Mouse (Mus musculus): ENCODE results near the gene Mbnl2. TPM values are rescaled to one million over a fixed set of nuclear protein-coding genes. Genes with fewer than 3 reads are reported as not detected.

The Mbnl2 gene
- polyA plus RNA-seq, 1 experiment: 24.6 TPM

GRCm38 (mm10) chr14:120278290-120279244, 3.1 kb downstream of the Mbnl2 start:
- Histone ChIP-seq H3K4me1 (ENCODE audit: control insufficient read depth, insufficient read depth, low read length) (peaks cover 1% of the 10 kb centered on the region; the same call in 1 of the 2 replicates), H3K4me3 (replicated peaks; ENCODE audit: control insufficient read depth, low read depth, low read length) (peak overlapping the region; percentile 4)
- WGBS: 10% methylated on average over 21 of the region's 21 CpGs

GRCm38 (mm10) chr14:120280136-120280535, 4.7 kb downstream of the Mbnl2 start:
- no peak for TF ChIP-seq CTCF (IDR thresholded peaks at IDR 0.05; ENCODE audit: control insufficient read depth, insufficient read depth, low read length)
- TF ChIP-seq POLR2A (IDR thresholded peaks at IDR 0.05; ENCODE audit: borderline replicate concordance, control insufficient read depth, low read depth, low read length): no peak
- peaks cover 1% of the 10 kb centered on the region; the same call in 1 of the 2 replicates for H3K4me1 ChIP-seq (ENCODE audit: control insufficient read depth, insufficient read depth, low read length)
- no peak overlapping the region for H3K4me3 ChIP-seq (replicated peaks; ENCODE audit: control insufficient read depth, low read depth, low read length)
- no peak overlapping the region for H3K27ac ChIP-seq (ENCODE audit: control insufficient read depth, insufficient read depth, low read depth, low read length, poor library complexity)

More at GRCm38 (mm10) chr14:120278290-120279244, 3.1 kb downstream of the Mbnl2 start:
- H3K27ac ChIP-seq (ENCODE audit: control insufficient read depth, insufficient read depth, low read depth, low read length, poor library complexity): peak overlapping the region; percentile 24; the same call in 1 of the 2 replicates
- TF ChIP-seq POLR2A (IDR thresholded peaks at IDR 0.05; ENCODE audit: borderline replicate concordance, control insufficient read depth, low read depth, low read length): no peak
- TF ChIP-seq CTCF (IDR thresholded peaks at IDR 0.05; ENCODE audit: control insufficient read depth, insufficient read depth, low read length): no peak

- TF ChIP-seq CTCF (IDR thresholded peaks at IDR 0.05; ENCODE audit: control insufficient read depth, insufficient read depth, low read length) (no peak), POLR2A (IDR thresholded peaks at IDR 0.05; ENCODE audit: borderline replicate concordance, control insufficient read depth, low read depth, low read length) (no peak)
- 83% methylated on average over 8 of the region's 8 CpGs for WGBS
- Histone ChIP-seq H3K4me1 (ENCODE audit: control insufficient read depth, insufficient read depth, low read length) (peaks cover 8% of the 10 kb centered on the region; the same call in 1 of the 2 replicates), H3K4me3 (replicated peaks; ENCODE audit: control insufficient read depth, low read depth, low read length) (no peak overlapping the region), H3K27ac (ENCODE audit: control insufficient read depth, insufficient read depth, low read depth, low read length, poor library complexity) (no peak overlapping the region)
Measured at GRCm38 (mm10) chr14:120283787-120284186, 8.3 kb downstream of the Mbnl2 start.

- 85% methylated on average over 5 of the region's 5 CpGs for WGBS
- peaks cover 7% of the 10 kb centered on the region; the same call in 1 of the 2 replicates for H3K4me1 ChIP-seq (ENCODE audit: control insufficient read depth, insufficient read depth, low read length)
- no peak overlapping the region for H3K4me3 ChIP-seq (replicated peaks; ENCODE audit: control insufficient read depth, low read depth, low read length)
- TF ChIP-seq CTCF (IDR thresholded peaks at IDR 0.05; ENCODE audit: control insufficient read depth, insufficient read depth, low read length) (no peak), POLR2A (IDR thresholded peaks at IDR 0.05; ENCODE audit: borderline replicate concordance, control insufficient read depth, low read depth, low read length) (no peak)
- no peak overlapping the region for H3K27ac ChIP-seq (ENCODE audit: control insufficient read depth, insufficient read depth, low read depth, low read length, poor library complexity)
Measured at GRCm38 (mm10) chr14:120284504-120284903, 9.0 kb downstream of the Mbnl2 start.

GRCm38 (mm10) chr14:120287121-120287986, 11.9 kb downstream of the Mbnl2 start:
- Histone ChIP-seq H3K4me3 (replicated peaks; ENCODE audit: control insufficient read depth, low read depth, low read length) (no peak overlapping the region), H3K27ac (ENCODE audit: control insufficient read depth, insufficient read depth, low read depth, low read length, poor library complexity) (no peak overlapping the region), H3K4me1 (ENCODE audit: control insufficient read depth, insufficient read depth, low read length) (peaks cover 10% of the 10 kb centered on the region)
- 47% methylated on average over 21 of the region's 21 CpGs for WGBS
- TF ChIP-seq CTCF (IDR thresholded peaks at IDR 0.05; ENCODE audit: control insufficient read depth, insufficient read depth, low read length) (no peak), POLR2A (IDR thresholded peaks at IDR 0.05; ENCODE audit: borderline replicate concordance, control insufficient read depth, low read depth, low read length) (no peak)

GRCm38 (mm10) chr14:120287987-120288275, 12.5 kb downstream of the Mbnl2 start:
- Histone ChIP-seq H3K4me3 (replicated peaks; ENCODE audit: control insufficient read depth, low read depth, low read length) (no peak overlapping the region), H3K27ac (ENCODE audit: control insufficient read depth, insufficient read depth, low read depth, low read length, poor library complexity) (no peak overlapping the region), H3K4me1 (ENCODE audit: control insufficient read depth, insufficient read depth, low read length) (peaks cover 10% of the 10 kb centered on the region)
- TF ChIP-seq POLR2A (IDR thresholded peaks at IDR 0.05; ENCODE audit: borderline replicate concordance, control insufficient read depth, low read depth, low read length) (no peak), CTCF (IDR thresholded peaks at IDR 0.05; ENCODE audit: control insufficient read depth, insufficient read depth, low read length) (no peak)

- Histone ChIP-seq H3K4me3 (replicated peaks; ENCODE audit: control insufficient read depth, low read depth, low read length) (no peak overlapping the region), H3K4me1 (ENCODE audit: control insufficient read depth, insufficient read depth, low read length) (peaks cover 10% of the 10 kb centered on the region), H3K27ac (ENCODE audit: control insufficient read depth, insufficient read depth, low read depth, low read length, poor library complexity) (no peak overlapping the region)
- WGBS: 62% methylated on average over 10 of the region's 10 CpGs
- no peak for TF ChIP-seq CTCF (IDR thresholded peaks at IDR 0.05; ENCODE audit: control insufficient read depth, insufficient read depth, low read length)
- no peak for TF ChIP-seq POLR2A (IDR thresholded peaks at IDR 0.05; ENCODE audit: borderline replicate concordance, control insufficient read depth, low read depth, low read length)
Measured at GRCm38 (mm10) chr14:120288378-120289002, 13.0 kb downstream of the Mbnl2 start.
